Mouse (Mus musculus): ENCODE results near the gene Gm21936. TPM values are rescaled to one million over a fixed set of nuclear protein-coding genes. Genes with fewer than 3 reads are reported as not detected.
"Not testable (repeated sequence)": the region's sequence is repeated elsewhere in the genome, so short reads cannot be mapped to it uniquely, and the experiment has no call there.

Gm21936 gene
- polyA plus RNA-seq (2015; fragmentation: Nextera tagmentation; extraction: Ambion mirVana): not detected in 2 replicates

GRCm38 (mm10) chr12:87795212-87795611 lies at the start of gene Gm21936:
Gene Gm21936, plus strand, starts transcription at chr12:87795512.
- H3K36me3 ChIP-seq; H3K27me3 ChIP-seq; H3K9ac ChIP-seq; H3K4me2 ChIP-seq; H3K4me3 ChIP-seq; H3K9me3 ChIP-seq; ATAC-seq (ENCODE audit: insufficient number of reproducible peaks, insufficient read depth, low FRiP score, low TSS enrichment, low read depth); H3K27ac ChIP-seq; H3K4me1 ChIP-seq: not testable (repeated sequence)
- 88% methylated on average over 1 of the region's 1 CpGs for WGBS

GRCm38 (mm10) chr12:87775655-87776054 lies 19.7 kb upstream of the Gm21936 start, which contains the start of gene Gm21319:
Gene Gm21319, minus strand, starts transcription at chr12:87775755.
- H3K9me3 ChIP-seq; H3K36me3 ChIP-seq; H3K4me2 ChIP-seq; H3K4me3 ChIP-seq; H3K27me3 ChIP-seq; H3K27ac ChIP-seq; H3K4me1 ChIP-seq; H3K9ac ChIP-seq; ATAC-seq (ENCODE audit: insufficient number of reproducible peaks, insufficient read depth, low FRiP score, low TSS enrichment, low read depth): not testable (repeated sequence)
- WGBS: 84% methylated on average over 4 of the region's 4 CpGs

- not testable (repeated sequence) for ATAC-seq (ENCODE audit: insufficient number of reproducible peaks, insufficient read depth, low FRiP score, low TSS enrichment, low read depth); H3K4me2 ChIP-seq; H3K9me3 ChIP-seq; H3K27me3 ChIP-seq; H3K4me1 ChIP-seq; H3K4me3 ChIP-seq; H3K27ac ChIP-seq; H3K9ac ChIP-seq; H3K36me3 ChIP-seq
- WGBS: 89% methylated on average over 5 of the region's 5 CpGs
These were observed 2.7 kb downstream of the Gm21936 start for GRCm38 (mm10) chr12:87797971-87798370.

DNA sequence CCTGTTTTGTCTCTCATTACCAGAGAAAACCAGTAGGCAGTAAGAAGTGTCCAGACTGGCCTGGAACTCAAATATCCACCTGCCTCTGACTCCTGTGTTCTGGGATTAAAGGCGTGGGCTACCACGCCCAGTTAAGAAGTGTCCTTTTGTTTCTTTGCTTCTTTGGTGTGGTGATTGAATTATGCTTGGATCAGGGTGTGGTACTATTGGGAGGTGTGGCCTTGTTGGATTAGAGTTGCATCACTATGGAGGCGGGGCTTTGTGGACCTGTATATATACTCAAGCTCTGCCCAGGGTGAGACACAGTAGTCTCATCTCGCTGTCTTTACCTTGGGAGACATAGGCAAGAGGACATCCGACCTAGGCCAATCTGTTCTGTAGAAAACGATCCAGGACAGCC lies 21.0 kb downstream of the Gm21936 start, which contains the start of gene BB287469:
Gene BB287469 (plus strand): TSS at position 301 of the 400 bp plus-strand sequence.
- not testable (repeated sequence) for H3K27me3 ChIP-seq; H3K27ac ChIP-seq; H3K9me3 ChIP-seq; H3K4me1 ChIP-seq; H3K9ac ChIP-seq; ATAC-seq (ENCODE audit: insufficient number of reproducible peaks, insufficient read depth, low FRiP score, low TSS enrichment, low read depth); H3K4me3 ChIP-seq; H3K36me3 ChIP-seq; H3K4me2 ChIP-seq
- 84% methylated on average over 6 of the region's 6 CpGs for WGBS

DNA sequence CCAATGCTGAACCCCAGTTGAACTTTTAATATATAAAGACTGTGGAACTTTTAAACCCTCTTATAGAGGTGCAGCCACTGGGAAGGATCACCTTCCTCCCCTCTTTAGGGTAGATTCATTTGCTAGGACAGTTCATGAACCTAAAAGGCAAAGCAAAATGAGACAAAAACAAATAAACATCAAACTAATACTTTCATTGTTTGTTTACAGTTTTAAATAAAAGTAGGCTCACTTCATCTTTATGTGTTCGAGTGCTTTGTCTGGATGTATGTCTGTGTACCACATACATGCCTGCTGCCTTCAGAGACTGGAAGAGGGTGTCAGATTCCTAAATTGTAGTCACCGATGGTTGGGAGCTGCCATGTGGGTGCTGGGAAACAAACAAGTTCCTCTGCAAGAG lies 46.9 kb downstream of the Gm21936 start, which contains the start of gene Gm2001:
Gene Gm2001 (minus strand): TSS at position 101 of the 400 bp plus-strand sequence.
- 80% methylated on average over 2 of the region's 2 CpGs for WGBS
- H3K4me2 ChIP-seq; H3K9me3 ChIP-seq; ATAC-seq (ENCODE audit: insufficient number of reproducible peaks, insufficient read depth, low FRiP score, low TSS enrichment, low read depth); H3K27me3 ChIP-seq; H3K4me3 ChIP-seq; H3K27ac ChIP-seq; H3K9ac ChIP-seq; H3K36me3 ChIP-seq; H3K4me1 ChIP-seq: not testable (repeated sequence)

Other genes starting within 250 kb of the Gm21936 start
- gene Oog1, start 192.8 kb upstream of the Gm21936 start, polyA plus RNA-seq (2015; fragmentation: Nextera tagmentation; extraction: Ambion mirVana): not detected in 2 replicates
- not detected in 2 replicates for gene Gm4027, start 176.6 kb upstream of the Gm21936 start, polyA plus RNA-seq (2015; fragmentation: Nextera tagmentation; extraction: Ambion mirVana)
- gene Gm16381, start 150.9 kb upstream of the Gm21936 start, polyA plus RNA-seq (2015; fragmentation: Nextera tagmentation; extraction: Ambion mirVana): not detected in 2 replicates
- not detected in 2 replicates for gene Gm21319, start 19.8 kb upstream of the Gm21936 start, polyA plus RNA-seq (2015; fragmentation: Nextera tagmentation; extraction: Ambion mirVana)
- not detected in 2 replicates for gene BB287469, start 21.1 kb downstream of the Gm21936 start, polyA plus RNA-seq (2015; fragmentation: Nextera tagmentation; extraction: Ambion mirVana)
- not detected in 2 replicates for gene Gm2001, start 46.8 kb downstream of the Gm21936 start, polyA plus RNA-seq (2015; fragmentation: Nextera tagmentation; extraction: Ambion mirVana)
- gene Gm2016, start 78.6 kb downstream of the Gm21936 start, polyA plus RNA-seq (2015; fragmentation: Nextera tagmentation; extraction: Ambion mirVana): not detected in 2 replicates
- gene Gm2022, start 99.9 kb downstream of the Gm21936 start, polyA plus RNA-seq (2015; fragmentation: Nextera tagmentation; extraction: Ambion mirVana): not detected in 2 replicates
- not detected in 2 replicates for gene Gm2035, start 124.3 kb downstream of the Gm21936 start, polyA plus RNA-seq (2015; fragmentation: Nextera tagmentation; extraction: Ambion mirVana)
- not detected in 2 replicates for gene Gm2042, start 158.6 kb downstream of the Gm21936 start, polyA plus RNA-seq (2015; fragmentation: Nextera tagmentation; extraction: Ambion mirVana)
- not detected in 2 replicates for gene Gm2075, start 216.3 kb downstream of the Gm21936 start, polyA plus RNA-seq (2015; fragmentation: Nextera tagmentation; extraction: Ambion mirVana)
- gene Gm6803, start 223.3 kb downstream of the Gm21936 start, polyA plus RNA-seq (2015; fragmentation: Nextera tagmentation; extraction: Ambion mirVana): not detected in 2 replicates
- not detected in 2 replicates for gene Gm2056, start 231.5 kb downstream of the Gm21936 start, polyA plus RNA-seq (2015; fragmentation: Nextera tagmentation; extraction: Ambion mirVana)